Mouse (Mus musculus) embryonic fibroblast, embryonic 13.5 days (primary cell): ENCODE results near the gene Bub1. TPM values are rescaled to one million over a fixed set of nuclear protein-coding genes. Genes with fewer than 3 reads are reported as not detected.

Source experiments
- H3K27ac ChIP-seq: 2 replicates; pipeline ENCODE4 v1.5.1; 2012; ENCODE audit warnings: low read length, control low read depth, inconsistent platforms; ENCODE audit not compliant: insufficient read depth
- H3K4me1 ChIP-seq: 2 replicates; pipeline ENCODE4 v1.6.1; 2011; ENCODE audit warnings: low read length; ENCODE audit not compliant: control insufficient read depth, insufficient read depth
- H3K4me3 ChIP-seq: 2 replicates; pipeline ENCODE4 v1.5.1; 2011; ENCODE audit warnings: mild to moderate bottlenecking, control low read depth, low read length; ENCODE audit not compliant: insufficient read depth
- CTCF ChIP-seq: IDR thresholded peaks from 2 replicates; pipeline ENCODE4 v1.5.1; 2011; ENCODE audit warnings: mild to moderate bottlenecking, control low read depth, low read length, moderate library complexity, borderline replicate concordance; ENCODE audit not compliant: insufficient read depth
- POLR2A ChIP-seq: IDR thresholded peaks from 2 replicates; pipeline ENCODE4 v1.6.1; 2011; ENCODE audit warnings: low read depth, mild to moderate bottlenecking, control low read depth, low read length, moderate library complexity
- polyA plus RNA-seq: library from polyadenylated mRNA; stranded (reverse); fragments of >200 nt; gene quantifications from 2 replicates; pipeline ENCODE4 v1.2.4, GENCODE M21; 2011; ENCODE audit warnings: low read depth; ENCODE audit not compliant: missing spikeins, insufficient read length

Gene Bub1
- polyA plus RNA-seq, 1 experiment = 62.4 TPM

DNA sequence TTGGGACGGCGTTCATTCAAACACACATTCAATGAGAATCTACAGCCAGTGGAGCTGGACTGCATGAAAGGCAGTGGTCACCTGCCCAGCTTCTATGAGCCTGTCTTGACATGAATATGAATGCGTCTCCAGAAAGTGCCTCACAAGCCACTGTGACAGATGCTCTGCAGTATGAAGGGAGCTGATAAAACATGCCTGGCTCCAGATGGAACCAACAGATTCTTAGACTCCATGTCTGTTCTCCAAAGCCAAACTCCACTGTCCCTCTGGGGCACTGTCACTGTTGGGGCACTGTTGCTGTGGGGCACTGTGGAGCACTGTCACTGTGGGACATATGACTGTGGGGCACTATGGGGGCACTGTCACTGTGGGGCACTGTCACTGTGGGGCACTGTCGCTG, 77.6 kb downstream of the Bub1 start:
- H3K27ac ChIP-seq = no peak overlapping the region
- H3K4me3 ChIP-seq = no peak overlapping the region
- no peak for TF ChIP-seq POLR2A
- TF ChIP-seq CTCF = no peak
- no peaks in the 10 kb centered on the region for H3K4me1 ChIP-seq

DNA sequence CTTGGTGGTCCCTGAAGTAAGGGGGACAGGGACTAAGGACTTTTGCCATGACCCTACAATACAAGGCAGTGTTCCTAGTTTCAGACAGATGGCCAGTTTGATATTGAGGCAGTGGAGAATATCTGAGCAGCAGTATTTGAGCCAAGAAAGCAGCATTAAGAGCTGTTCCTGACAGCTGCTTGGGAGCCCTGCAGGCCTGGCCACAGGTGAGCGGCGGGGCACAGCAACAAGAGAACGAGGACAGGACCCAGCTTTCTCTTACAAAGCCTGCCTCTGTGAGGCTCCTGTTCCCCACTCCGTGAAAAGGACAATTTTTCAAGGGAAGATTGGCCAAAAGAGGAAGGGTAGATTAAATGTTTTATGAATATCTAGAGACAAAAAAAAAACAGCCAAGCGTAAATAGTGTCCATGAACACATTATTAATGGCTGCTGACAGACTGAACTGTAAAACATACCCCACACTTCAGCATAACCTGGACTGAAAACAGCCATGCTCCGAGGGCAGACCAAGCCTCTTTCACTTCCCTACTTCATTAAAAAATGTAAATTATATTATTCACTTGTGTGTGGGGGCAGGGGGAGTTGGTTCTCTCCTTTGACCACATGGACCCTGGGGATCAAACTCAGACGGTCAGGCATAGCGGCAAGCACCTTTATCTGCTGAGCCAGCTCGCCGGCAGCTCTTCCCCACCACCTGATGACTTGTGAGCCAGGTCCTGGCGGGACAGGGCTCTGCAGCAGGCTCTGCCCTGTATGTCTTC, 79.6 kb downstream of the Bub1 start:
- TF ChIP-seq CTCF (no peak), POLR2A (no peak)
- no peak overlapping the region for H3K4me3 ChIP-seq
- no peaks in the 10 kb centered on the region for H3K4me1 ChIP-seq
- H3K27ac ChIP-seq = no peak overlapping the region

Other genes starting within 250 kb of the Bub1 start
- 2.9 and 3.1 TPM in 2 replicates for gene Zfp661, start 244.8 kb downstream of the Bub1 start, polyA plus RNA-seq
- gene Mrps5, start 244.6 kb downstream of the Bub1 start, polyA plus RNA-seq = 57.6 and 70.3 TPM in 2 replicates
- not detected in 2 replicates for gene Mal, start 175.2 kb downstream of the Bub1 start, polyA plus RNA-seq
- not detected in 2 replicates for gene Mall, start 101.9 kb downstream of the Bub1 start, polyA plus RNA-seq
- gene Nphp1, start 43.0 kb downstream of the Bub1 start, polyA plus RNA-seq = 16.7 and 23.0 TPM in 2 replicates
- 15.2 and 15.9 TPM in 2 replicates for gene Mtln, start 39.4 kb downstream of the Bub1 start, polyA plus RNA-seq
- not detected in 2 replicates for gene Acoxl, start 7.0 kb upstream of the Bub1 start, polyA plus RNA-seq